Comparison of ENCODE assay signal across 9 mouse cellular contexts in the genomic region with DNA sequence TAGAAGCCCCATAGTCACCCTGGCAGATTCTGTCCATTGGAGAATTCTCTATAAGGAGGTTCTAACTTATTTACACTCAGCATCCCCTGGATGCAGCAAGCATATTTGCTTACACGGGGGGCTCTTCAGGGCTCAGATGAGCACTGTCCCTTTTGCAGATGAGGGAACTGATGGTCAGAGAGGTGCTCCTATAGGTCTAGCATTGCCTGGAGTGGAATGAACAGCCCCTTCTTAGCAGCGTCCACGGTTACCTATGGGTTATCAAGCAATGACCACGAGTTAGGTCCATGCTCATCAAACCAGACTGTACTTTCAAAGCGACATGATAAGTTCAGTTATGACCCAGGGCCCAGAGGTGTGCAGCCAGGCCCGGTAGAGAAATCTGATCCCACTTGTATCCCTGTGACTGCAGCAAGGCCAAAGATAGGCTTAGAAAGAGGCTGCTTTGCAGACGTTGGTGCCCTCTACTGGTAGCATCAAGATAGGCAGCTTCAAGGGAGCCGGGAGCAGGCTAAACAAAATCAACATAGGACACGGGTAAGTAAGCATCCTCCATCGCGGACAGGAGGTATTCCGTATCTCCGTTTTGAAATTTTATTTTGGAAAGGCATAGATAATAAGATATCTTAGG.
DNase-seq lines count a peak whose midpoint lies in the region; ATAC-seq and TF ChIP-seq lines count a peak whose summit lies in the region.
"Had no signal": no experiment of that assay in that cellular context is flagged by ENCODE, and none has a peak within 500 bp of the region (broad histone marks: within the 10 kb centered on the region; RNA-seq: fewer than 3 reads in every experiment).

No protein-coding gene starts in this region.

- 0 out of 2 replicates have a peak, but pooled peaks have one; percentile 46 for ATAC-seq in heart, embryonic 11.5 days (replicated peaks; ENCODE audit: insufficient number of reproducible peaks, low FRiP score, low TSS enrichment)
- ATAC-seq in lung, embryonic 14.5 days (ENCODE audit: insufficient read depth), result peak; percentile 70

- no peaks in the 10 kb centered on the region for H3K36me3 ChIP-seq in heart, embryonic 11.5 days (ENCODE audit: control insufficient read depth, insufficient read depth, low read length)
- H3K36me3 ChIP-seq in lung, embryonic 14.5 days (ENCODE audit: insufficient read depth), result no peaks in the 10 kb centered on the region
- H3K36me3 ChIP-seq: limb, embryonic 15.5 days had no signal

- H3K9me3 ChIP-seq in heart, embryonic 11.5 days (replicated peaks; ENCODE audit: control insufficient read depth, low read length), result no peaks in the 10 kb centered on the region
- no peaks in the 10 kb centered on the region for H3K9me3 ChIP-seq in lung, embryonic 14.5 days (ENCODE audit: low read depth, low read length)
- H3K9me3 ChIP-seq: limb, embryonic 15.5 days had no signal

- peak; percentile 81 for DNase-seq in ES-CJ7 (ENCODE audit: low read depth, low spot score)
- DNase-seq in adrenal gland, adult 8-10 months, result peak; percentile 18
- peak; percentile 79 for DNase-seq in embryo, embryonic 9.5 days (ENCODE audit: extremely low spot score)
- peak; percentile 53 to 59 for DNase-seq in kidney, postnatal 25 days
- peak; percentile 90 for DNase-seq in lung, embryonic 14.5 days
- DNase-seq in right cerebral cortex, adult 18-20 months, result peak; percentile 60
- DNase-seq in spleen, adult 12 weeks (ENCODE audit: low spot score), result no peak

- peak; percentile 94 for TF ChIP-seq CTCF in lung, embryonic 14.5 days (IDR thresholded peaks at IDR 0.05; ENCODE audit: low read depth)

- H3K4me1 ChIP-seq in heart, embryonic 11.5 days (ENCODE audit: control insufficient read depth, insufficient read depth, low read length), result peaks cover 7% of the 10 kb centered on the region; the same call in 1 of the 2 replicates
- no peaks in the 10 kb centered on the region for H3K4me1 ChIP-seq in lung, embryonic 14.5 days (ENCODE audit: insufficient read depth)
- H3K4me1 ChIP-seq: limb, embryonic 15.5 days had no signal

- no peak overlapping the region for H3K4me2 ChIP-seq in heart, embryonic 11.5 days
- no peak overlapping the region for H3K4me2 ChIP-seq in lung, embryonic 14.5 days
- H3K4me2 ChIP-seq: limb, embryonic 15.5 days had no signal

- H3K27me3 ChIP-seq in heart, embryonic 11.5 days (ENCODE audit: control insufficient read depth, insufficient read depth, low read length), result peaks cover 7% of the 10 kb centered on the region; the same call in 1 of the 2 replicates
- 0 out of 2 replicates have a peak, but pooled peaks cover 4% of the 10 kb centered on the region for H3K27me3 ChIP-seq in lung, embryonic 14.5 days (ENCODE audit: insufficient read depth, low read length)
- H3K27me3 ChIP-seq: limb, embryonic 15.5 days had no signal

- no peak overlapping the region for H3K27ac ChIP-seq in heart, embryonic 11.5 days (ENCODE audit: low read depth, low read length)
- no peak overlapping the region for H3K27ac ChIP-seq in lung, embryonic 14.5 days (ENCODE audit: low read depth)
- H3K27ac ChIP-seq: limb, embryonic 15.5 days had no signal

- no peak overlapping the region for H3K4me3 ChIP-seq in heart, embryonic 11.5 days (ENCODE audit: low read depth, low read length)
- no peak overlapping the region for H3K4me3 ChIP-seq in lung, embryonic 14.5 days (ENCODE audit: low read depth, low read length)
- H3K4me3 ChIP-seq: limb, embryonic 15.5 days had no signal

- 23% methylated on average over 13 of the region's 13 CpGs for WGBS in heart, embryonic 11.5 days (ENCODE audit: insufficient replicate concordance)
- 20% methylated on average over 13 of the region's 13 CpGs for WGBS in lung, embryonic 14.5 days

- no peak overlapping the region for H3K9ac ChIP-seq in heart, embryonic 11.5 days (ENCODE audit: low read depth, low read length)
- no peak overlapping the region for H3K9ac ChIP-seq in lung, embryonic 14.5 days
- H3K9ac ChIP-seq: limb, embryonic 15.5 days had no signal
